Mouse (Mus musculus): ENCODE data around the gene Herpud1. TPM values are rescaled to one million over a fixed set of nuclear protein-coding genes. Genes with fewer than 3 reads are reported as not detected.

Gene Herpud1
- total RNA-seq, 2 experiments from 2014 or later, result 66.6 to 76.8 TPM

DNA sequence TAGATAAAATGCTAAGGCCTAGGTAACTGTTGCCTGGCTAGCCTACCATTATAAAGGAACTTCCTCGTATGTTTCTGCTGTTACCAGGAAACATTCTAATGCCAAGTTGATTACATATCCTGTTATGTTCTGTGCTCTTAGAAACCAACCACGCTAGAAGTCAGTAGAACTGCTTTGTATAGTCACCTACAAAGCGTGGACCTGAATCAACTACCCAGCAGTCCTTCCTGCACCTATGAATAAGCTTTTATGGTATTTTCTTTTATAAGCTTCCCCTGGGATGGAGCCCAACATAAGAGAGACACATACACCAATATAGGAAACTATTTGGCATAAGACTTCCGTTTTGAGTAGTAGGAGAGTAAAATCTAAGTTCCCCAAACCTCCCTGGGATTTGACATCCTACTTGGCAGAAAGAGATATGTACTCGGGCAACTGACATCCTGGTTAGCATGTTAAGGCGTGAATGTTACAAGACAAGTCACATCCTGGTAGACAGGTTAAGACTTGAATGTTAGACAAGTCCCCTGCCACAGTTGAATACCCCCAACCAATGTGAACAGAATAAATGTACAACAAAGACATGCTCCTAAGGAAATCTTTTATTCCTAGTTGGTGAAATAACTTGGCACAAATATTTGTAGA is 13.2 kb upstream of the Herpud1 start:
- DNase-seq (ENCODE audit: low spot score in 2 of 2), result no peak

- DNase-seq (ENCODE audit: low spot score in 2 of 2), result no peak
Observed at GRCm38 (mm10) chr8:94375551-94375991, 10.7 kb upstream of the Herpud1 start.

GRCm38 (mm10) chr8:94376176-94376575 is 10.1 kb upstream of the Herpud1 start:
- no peak for DNase-seq (ENCODE audit: low spot score in 2 of 2)

GRCm38 (mm10) chr8:94376580-94376979 is 9.7 kb upstream of the Herpud1 start:
- no peak for DNase-seq (ENCODE audit: low spot score in 2 of 2)

DNA sequence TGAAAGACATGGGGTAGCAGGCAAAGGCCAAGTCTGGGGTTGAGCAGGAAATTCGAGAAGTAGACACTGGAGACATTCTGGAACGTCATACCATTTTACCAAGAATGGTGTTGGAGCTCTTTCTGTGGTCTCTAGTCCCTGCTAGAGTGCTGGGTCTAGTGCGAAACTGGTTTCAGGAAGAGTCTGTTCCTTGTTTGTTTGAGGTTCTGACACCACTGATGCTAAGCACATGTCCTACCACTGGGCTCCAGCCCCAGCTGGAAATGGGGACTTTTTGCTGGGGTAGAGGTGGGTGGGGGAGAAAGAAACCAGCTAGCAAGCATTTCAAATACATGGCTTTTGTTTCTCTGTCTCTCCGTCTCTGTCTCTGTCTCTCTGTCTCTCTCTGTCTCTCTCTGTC is 9.2 kb upstream of the Herpud1 start:
- DNase-seq (ENCODE audit: low spot score in 2 of 2), result no peak

DNA sequence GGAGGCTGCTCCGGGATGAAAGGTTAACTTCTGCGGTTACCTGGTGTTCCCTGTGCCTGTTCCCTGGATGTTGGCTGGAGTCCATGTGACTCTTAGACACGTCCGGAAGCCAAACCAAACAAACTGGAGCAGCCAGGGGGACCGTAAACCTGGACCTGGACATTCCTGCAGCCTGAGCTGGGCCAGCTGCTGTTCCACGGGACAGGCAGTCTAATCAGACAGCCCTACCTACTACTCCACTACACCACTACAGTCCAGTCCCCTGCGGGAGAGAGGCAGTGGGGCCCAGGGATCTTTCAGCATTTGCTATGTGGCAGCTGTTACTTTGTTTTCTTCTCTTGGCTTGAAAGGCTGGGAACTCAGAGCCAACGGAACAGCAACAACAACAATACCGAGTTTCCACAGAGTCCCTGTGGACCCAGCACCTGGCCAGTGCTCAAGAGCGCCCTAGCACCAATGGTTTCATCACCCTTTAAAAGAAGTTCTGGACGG is 8.5 kb upstream of the Herpud1 start:
- no peak for DNase-seq (ENCODE audit: low spot score in 2 of 2)

DNA sequence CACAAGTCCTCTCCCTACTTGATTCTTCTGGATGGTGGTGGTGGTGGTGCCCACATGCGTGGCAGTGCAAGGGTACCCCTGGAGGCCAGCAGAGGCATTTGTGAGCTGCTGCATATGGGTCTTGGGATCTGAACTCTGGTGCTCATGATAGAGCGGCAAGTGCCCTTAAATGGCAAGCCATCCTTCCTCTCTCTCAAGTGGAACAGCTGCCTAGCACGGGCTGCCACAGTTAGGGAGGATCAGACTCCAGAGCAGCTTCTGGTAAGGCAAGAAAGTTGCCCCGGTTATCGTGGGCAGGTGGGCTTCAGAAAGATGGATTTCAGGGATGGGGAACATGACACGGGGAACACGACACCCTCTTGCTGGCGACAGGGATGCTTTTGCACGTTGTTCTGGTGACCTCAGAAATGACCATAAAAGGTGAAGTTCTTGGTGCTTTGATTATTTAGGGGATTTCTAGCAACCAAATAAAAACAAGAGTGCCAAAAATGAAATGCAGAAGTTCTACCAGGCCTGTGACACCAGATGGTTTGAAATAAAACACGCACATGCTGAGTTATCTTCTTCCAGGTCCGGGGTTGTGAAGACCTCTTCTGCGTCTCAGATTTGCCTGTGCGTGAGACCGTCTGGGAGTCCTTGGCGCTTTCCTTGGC is 7.3 kb upstream of the Herpud1 start:
- no peak for DNase-seq (ENCODE audit: low spot score in 2 of 2)

- DNase-seq (ENCODE audit: low spot score in 2 of 2), result no peak
Observed at GRCm38 (mm10) chr8:94379686-94380085, 6.6 kb upstream of the Herpud1 start.

DNA sequence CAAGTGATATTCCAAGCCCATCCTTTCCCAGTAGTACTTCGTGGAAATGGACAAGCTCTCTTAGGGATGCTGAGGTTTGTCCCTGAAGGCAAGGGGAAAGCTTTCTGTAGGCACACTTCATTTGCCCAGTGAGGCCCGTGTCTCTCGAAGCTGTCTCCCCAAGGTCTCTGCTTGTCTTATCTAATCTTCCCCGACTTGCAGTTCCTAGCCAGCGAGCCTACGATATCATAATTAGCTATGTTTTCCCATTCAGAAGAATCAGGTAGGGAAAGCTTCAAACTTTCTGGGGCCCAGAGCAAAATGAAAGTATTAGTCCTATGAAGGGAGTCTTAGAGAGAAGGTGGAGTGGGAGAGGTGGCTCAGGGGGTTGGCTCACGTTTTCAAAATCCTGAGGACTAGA is 2.1 kb upstream of the Herpud1 start:
- DNase-seq (ENCODE audit: low spot score in 2 of 2), result no peak

- DNase-seq (ENCODE audit: low spot score in 2 of 2), result no peak
Observed at GRCm38 (mm10) chr8:94385506-94386213, 578 bp upstream of the Herpud1 start.

- peak in 1 of 2 experiments; percentile 79 for DNase-seq (ENCODE audit: low spot score in 2 of 2)
Observed at GRCm38 (mm10) chr8:94387027-94387684, 918 bp downstream of the Herpud1 start.

DNA sequence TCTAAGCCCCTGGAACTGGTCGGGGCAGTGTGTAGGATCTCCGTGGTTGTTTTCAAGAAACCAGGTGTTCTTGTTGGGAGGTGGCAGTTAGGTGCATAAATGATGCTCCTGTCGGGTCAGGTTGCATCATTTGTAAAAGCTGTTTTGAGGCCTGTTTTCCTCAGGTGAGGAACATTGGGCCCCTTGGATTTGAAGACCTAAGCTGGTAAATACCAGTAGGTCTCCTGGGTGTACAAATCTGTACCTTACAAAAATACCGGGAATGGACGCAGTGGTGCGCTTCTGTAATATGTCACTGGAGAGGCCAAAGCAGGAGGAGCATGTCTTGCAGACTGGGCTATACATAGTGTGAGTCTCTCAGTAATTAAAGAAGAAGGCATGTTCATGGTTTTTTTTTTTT is 1.5 kb downstream of the Herpud1 start:
- DNase-seq (ENCODE audit: low spot score in 2 of 2), result no peak

DNA sequence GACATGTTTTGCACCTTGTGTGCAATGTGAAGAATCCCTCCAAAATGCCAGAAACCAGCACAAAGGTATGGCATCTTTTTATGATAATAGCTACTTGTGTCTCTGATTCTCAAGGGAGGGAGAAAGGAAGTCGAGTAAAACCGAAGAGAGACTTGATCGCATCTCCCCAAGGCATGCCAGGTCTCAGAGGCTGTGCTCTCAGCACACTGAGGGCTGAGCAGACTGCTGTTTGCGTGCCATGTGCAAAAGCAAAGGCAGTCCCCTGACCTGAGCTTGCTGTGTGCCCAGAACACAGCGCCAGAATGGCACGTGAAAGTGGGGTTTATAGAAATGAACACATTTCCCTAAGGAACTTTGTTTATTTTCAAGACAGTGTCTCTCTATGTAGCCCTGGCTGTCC is 3.3 kb downstream of the Herpud1 start:
- DNase-seq (ENCODE audit: low spot score in 2 of 2), result no peak

DNA sequence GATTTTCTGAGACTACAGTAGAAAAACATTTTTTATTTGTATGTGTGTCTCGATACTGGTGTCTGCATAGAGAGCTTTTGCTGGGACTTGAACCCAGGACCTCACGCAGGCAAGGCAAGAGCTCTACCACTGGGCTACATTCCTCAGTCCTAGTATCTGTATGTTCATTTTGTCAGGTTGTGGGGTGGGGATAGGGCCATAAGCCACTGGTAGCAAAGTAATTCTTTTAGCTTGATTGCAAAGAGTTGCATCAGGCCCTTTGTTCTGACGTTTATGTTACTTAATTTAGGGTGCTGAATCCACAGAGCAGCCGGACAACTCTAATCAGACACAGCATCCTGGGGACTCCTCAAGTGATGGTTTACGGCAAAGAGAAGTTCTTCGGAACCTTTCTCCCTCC is 4.2 kb downstream of the Herpud1 start:
- no peak for DNase-seq (ENCODE audit: low spot score in 2 of 2)

GRCm38 (mm10) chr8:94390910-94391309 is 4.7 kb downstream of the Herpud1 start:
- no peak for DNase-seq (ENCODE audit: low spot score in 2 of 2)

DNA sequence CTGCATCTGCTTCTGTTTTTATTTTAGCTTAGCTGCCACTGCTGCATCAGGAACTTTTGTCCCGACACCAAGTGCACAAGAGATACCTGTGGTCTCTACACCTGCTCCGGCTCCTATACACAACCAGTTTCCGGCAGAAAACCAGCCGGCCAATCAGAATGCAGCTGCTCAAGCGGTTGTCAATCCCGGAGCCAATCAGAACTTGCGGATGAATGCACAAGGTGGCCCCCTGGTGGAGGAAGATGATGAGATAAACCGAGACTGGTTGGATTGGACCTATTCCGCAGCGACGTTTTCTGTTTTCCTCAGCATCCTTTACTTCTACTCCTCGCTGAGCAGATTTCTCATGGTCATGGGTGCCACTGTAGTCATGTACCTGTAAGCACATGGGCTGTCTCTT is 5.9 kb downstream of the Herpud1 start:
- DNase-seq (ENCODE audit: low spot score in 2 of 2), result peak in 1 of 2 experiments; percentile 57

DNA sequence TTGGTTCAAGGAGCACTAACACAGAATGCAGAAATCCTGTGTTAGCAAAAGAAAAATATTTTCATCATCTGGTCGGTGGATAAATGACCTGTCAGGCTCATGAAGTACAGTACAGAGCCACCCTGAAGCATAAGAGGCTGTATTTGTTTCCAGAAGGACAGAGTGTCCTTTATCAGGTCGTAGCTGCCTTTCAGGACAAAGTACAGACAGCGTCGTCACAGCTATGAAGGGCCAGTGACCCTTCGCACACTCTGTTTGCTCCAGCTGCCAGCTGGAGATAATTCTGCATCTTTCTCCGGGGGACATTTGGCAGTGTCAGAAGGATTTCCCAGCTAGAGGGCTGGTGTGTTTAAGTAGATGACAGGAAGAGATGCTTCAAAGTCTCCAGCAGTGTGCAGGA is 6.4 kb downstream of the Herpud1 start:
- DNase-seq (ENCODE audit: low spot score in 2 of 2), result no peak

DNA sequence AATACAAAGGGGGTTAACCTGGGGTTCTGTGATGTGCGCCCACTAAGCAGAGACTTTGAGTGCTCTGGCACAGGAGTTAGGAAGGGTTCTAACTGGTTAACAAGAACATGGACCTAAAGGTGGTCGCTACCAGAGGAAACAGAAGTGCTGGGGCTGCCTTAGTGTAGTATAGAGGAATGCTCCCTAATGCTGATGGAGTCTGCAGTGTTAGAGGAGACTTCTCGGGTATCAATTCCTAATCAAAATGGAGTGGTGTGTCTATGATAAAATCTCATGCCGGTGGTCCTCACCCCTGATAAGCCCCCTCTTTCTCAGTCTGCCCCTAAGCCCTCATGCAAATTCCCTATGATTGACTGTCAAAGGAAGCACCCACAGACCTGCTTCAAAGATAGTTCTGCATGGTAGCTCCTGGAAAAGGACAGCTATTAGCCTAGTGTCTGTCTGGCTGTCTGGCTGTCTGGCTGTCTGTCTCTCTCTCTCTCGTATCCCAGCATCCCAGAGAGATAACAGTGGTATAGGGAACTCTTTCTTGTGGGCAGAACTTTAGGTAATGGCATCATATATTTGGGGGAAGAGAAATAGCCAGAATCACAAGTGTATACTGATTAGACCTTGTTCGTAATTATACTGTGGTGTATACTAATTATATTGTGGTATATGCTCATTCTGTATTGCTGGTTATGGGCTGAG is 9.8 kb downstream of the Herpud1 start:
- DNase-seq (ENCODE audit: low spot score in 2 of 2), result no peak

DNA sequence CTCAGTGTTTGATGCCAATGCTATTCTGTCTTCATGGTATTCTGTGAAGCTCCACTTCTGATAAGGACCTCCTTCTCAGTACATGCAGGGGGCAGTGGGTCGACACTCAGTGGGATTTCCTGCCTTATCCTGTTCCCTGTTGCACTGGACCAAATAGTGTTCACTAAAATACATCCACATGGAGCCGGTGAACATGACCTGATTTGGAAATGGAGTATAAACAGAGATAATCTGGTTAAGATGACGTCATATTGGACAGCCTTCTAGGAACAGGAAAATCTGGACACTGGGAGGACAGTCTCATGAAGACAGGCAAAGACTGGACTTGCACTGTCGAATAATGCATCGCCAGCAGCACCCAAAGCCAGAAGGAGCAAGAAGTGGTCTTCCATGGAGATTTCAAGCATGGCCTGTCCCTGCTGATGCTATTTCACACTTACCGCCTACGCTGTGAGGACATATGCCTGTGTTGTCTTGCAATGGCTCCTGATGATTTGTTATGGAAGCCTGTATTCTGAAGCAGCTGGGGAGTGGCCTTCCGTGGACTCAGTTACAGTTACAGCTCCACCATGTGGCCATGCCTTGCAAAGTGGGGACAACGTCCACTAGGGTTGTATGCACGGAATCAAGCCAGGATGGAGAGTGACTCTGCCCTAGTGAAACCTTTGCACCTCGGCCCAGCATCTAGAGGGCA is 10.9 kb downstream of the Herpud1 start:
- peak in 1 of 2 experiments; percentile 53 for DNase-seq (ENCODE audit: low spot score in 2 of 2)

GRCm38 (mm10) chr8:94398587-94398986 is 12.3 kb downstream of the Herpud1 start:
- no peak for DNase-seq (ENCODE audit: low spot score in 2 of 2)

Data from layer of hippocampus, adult 18-20 months (tissue).